Mouse (Mus musculus): ENCODE data around the gene Zmynd15.
A peak's percentile ranks its signal among the peaks of the same experiment; 100 is the strongest.
"Not testable (repeated sequence)": the region's sequence is repeated elsewhere in the genome, so short reads cannot be mapped to it uniquely, and the experiment has no call there.

Zmynd15 gene

GRCm38 (mm10) chr11:70458688-70459600, at the start of gene Zmynd15:
Gene Zmynd15 (plus strand): TSS chr11:70459433.
- DNase-seq, result no peak

GRCm38 (mm10) chr11:70409594-70410296, 49.5 kb upstream of the Zmynd15 start, which contains the start of gene Pelp1:
Gene Pelp1 (minus strand): TSS chr11:70410031.
- DNase-seq, result peak; percentile 93

GRCm38 (mm10) chr11:70410297-70410643, 49.0 kb upstream of the Zmynd15 start:
- no peak for DNase-seq

GRCm38 (mm10) chr11:70412591-70412990, 46.6 kb upstream of the Zmynd15 start:
- DNase-seq, result no peak

- peak; percentile 86 for DNase-seq
Measured at GRCm38 (mm10) chr11:70413961-70414360, 45.3 kb upstream of the Zmynd15 start.

GRCm38 (mm10) chr11:70418199-70418598, 41.0 kb upstream of the Zmynd15 start:
- DNase-seq, result no peak

GRCm38 (mm10) chr11:70419486-70419885, 39.7 kb upstream of the Zmynd15 start:
- DNase-seq, result no peak

- DNase-seq, result not testable (repeated sequence)
Measured at GRCm38 (mm10) chr11:70426598-70426997, 32.6 kb upstream of the Zmynd15 start.

- DNase-seq, result no peak
Measured at GRCm38 (mm10) chr11:70431574-70431973, 27.7 kb upstream of the Zmynd15 start.

- DNase-seq, result peak; percentile 98
Measured at GRCm38 (mm10) chr11:70432048-70432894, 27.0 kb upstream of the Zmynd15 start, which contains the start of gene Arrb2. Gene Arrb2 (plus strand): TSS chr11:70432635.

- DNase-seq, result no peak
Measured at GRCm38 (mm10) chr11:70432895-70433568, 26.2 kb upstream of the Zmynd15 start.

- no peak for DNase-seq
Measured at GRCm38 (mm10) chr11:70433569-70433943, 25.7 kb upstream of the Zmynd15 start.

GRCm38 (mm10) chr11:70433951-70434350, 25.3 kb upstream of the Zmynd15 start:
- DNase-seq, result no peak

- no peak for DNase-seq
Measured at GRCm38 (mm10) chr11:70435476-70435875, 23.8 kb upstream of the Zmynd15 start.

- no peak for DNase-seq
Measured at GRCm38 (mm10) chr11:70437426-70437825, 21.8 kb upstream of the Zmynd15 start.

- no peak for DNase-seq
Measured at GRCm38 (mm10) chr11:70438728-70439374, 20.4 kb upstream of the Zmynd15 start.

- DNase-seq, result no peak
Measured at GRCm38 (mm10) chr11:70440637-70441036, 18.6 kb upstream of the Zmynd15 start.

- no peak for DNase-seq
Measured at GRCm38 (mm10) chr11:70441882-70442281, 17.4 kb upstream of the Zmynd15 start.

- DNase-seq, result no peak
Measured at GRCm38 (mm10) chr11:70443964-70444363, 15.3 kb upstream of the Zmynd15 start.

GRCm38 (mm10) chr11:70444667-70445066, 14.6 kb upstream of the Zmynd15 start:
- DNase-seq, result no peak

GRCm38 (mm10) chr11:70446756-70447155, 12.5 kb upstream of the Zmynd15 start:
- DNase-seq, result no peak

GRCm38 (mm10) chr11:70447373-70447772, 11.9 kb upstream of the Zmynd15 start:
- no peak for DNase-seq
